Mouse (Mus musculus) heart, postnatal 4 days (tissue): ENCODE data around the gene Upp1. TPM values are rescaled to one million over a fixed set of nuclear protein-coding genes. Genes with fewer than 3 reads are reported as not detected.

Experiments used
- DNase-seq: peaks from one replicate; pipeline ENCODE4 v3.0.0; 2021
- total RNA-seq, 2 experiments: library from RNA; stranded (reverse); gene quantifications; 2 replicates each; pipeline ENCODE4 v1.2.3; 2021

The Upp1 gene
- total RNA-seq, 2 experiments from 2014 or later = 57.7 to 59.0 TPM

DNA sequence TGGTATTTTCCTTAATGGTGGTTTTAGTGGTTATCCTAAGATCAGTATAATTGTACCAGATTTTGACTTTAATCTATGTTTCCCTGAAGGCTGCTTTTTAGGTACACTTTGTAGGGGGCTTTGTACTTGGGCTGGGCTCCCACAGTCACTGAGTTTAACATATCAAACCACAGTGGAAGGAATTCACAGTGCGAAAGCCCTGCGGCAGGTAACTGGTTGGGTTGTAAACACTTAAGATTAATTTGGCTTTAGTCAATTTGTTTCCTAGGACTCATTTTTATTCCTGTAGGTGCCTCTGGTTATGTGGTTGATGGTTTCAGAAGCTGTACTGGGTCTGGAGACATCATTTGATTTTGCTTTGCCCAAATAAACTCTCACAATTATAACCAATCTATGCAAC lies 49.4 kb downstream of the Upp1 start:
- DNase-seq = no peak

- DNase-seq = no peak
Measured at GRCm38 (mm10) chr11:9181477-9181876, 63.6 kb downstream of the Upp1 start.

Other genes starting within 250 kb of the Upp1 start
- under 1 TPM in 1 of 2 experiments, not detected in 1; 0.05 TPM for gene Pkd1l1, start 144.8 kb upstream of the Upp1 start, total RNA-seq
- gene Hus1, start 106.9 kb upstream of the Upp1 start, total RNA-seq = 10 to 100 TPM; 17.4 to 17.6 TPM
- gene Gm11992, start 69.5 kb upstream of the Upp1 start, total RNA-seq = 1 to 10 TPM; 3.7 to 4.4 TPM
- gene Sun3, start 69.1 kb upstream of the Upp1 start, total RNA-seq = 1 to 10 TPM; 6.9 to 8.7 TPM
- gene Abca13, start 73.8 kb downstream of the Upp1 start, total RNA-seq = under 1 TPM in 1 of 2 experiments, not detected in 1; 0.02 TPM